Mouse (Mus musculus): Measurements from ENCODE around the gene Slc8a3.

- TF ChIP-seq POLR2A (IDR thresholded peaks at IDR 0.05; ENCODE audit: control insufficient read depth in 1 of 2, insufficient read depth in 1 of 2, low read depth in 1 of 2, low read length in 2 of 2, poor library complexity in 1 of 2), result no peak
- no peak for TF ChIP-seq POLR2AphosphoS5 (IDR thresholded peaks at IDR 0.05; ENCODE audit: borderline replicate concordance, low read depth, low read length)
- TF ChIP-seq RAD21 (IDR thresholded peaks at IDR 0.05; ENCODE audit: low read depth, low read length), result no peak
- no peak for TF ChIP-seq EP300 (IDR thresholded peaks at IDR 0.05; ENCODE audit: low read depth in 1 of 2, low read length in 2 of 2)
- TF ChIP-seq CTCF (IDR thresholded peaks at IDR 0.05 in 2 of 3, conservative IDR thresholded peaks at IDR 0.05 in 1 of 3; ENCODE audit: control insufficient read depth in 1 of 3, insufficient read depth in 1 of 3, low read depth in 2 of 3, low read length in 3 of 3, poor library complexity in 1 of 3, severe bottlenecking in 1 of 3), result no peak
- TF ChIP-seq RCOR1 (IDR thresholded peaks at IDR 0.05; ENCODE audit: low read depth, low read length), result no peak
- no peak for TF ChIP-seq E2F4 (IDR thresholded peaks at IDR 0.05; ENCODE audit: borderline replicate concordance, low read depth, low read length)
- TF ChIP-seq GATA1 (IDR thresholded peaks at IDR 0.05; ENCODE audit: low read depth, low read length), result no peak
These were observed 12.0 kb downstream of the Slc8a3 start for GRCm38 (mm10) chr12:81321021-81321420.
